Mouse (Mus musculus): ENCODE results near the gene Sorcs1. TPM values are rescaled to one million over a fixed set of nuclear protein-coding genes. Genes with fewer than 3 reads are reported as not detected.

The Sorcs1 gene
- polyA plus RNA-seq, 1 experiment from 2014 or later, result 0.49 TPM

- Histone ChIP-seq H3K4me3 (no peak overlapping the region), H3K27ac (replicated peaks) (no peak overlapping the region), H3K9me3 (no peaks in the 10 kb centered on the region), H3K36me3 (no peaks in the 10 kb centered on the region), H3K4me2 (no peak overlapping the region), H3K9ac (no peak overlapping the region), H3K27me3 (replicated peaks) (no peaks in the 10 kb centered on the region), H3K4me1 (no peaks in the 10 kb centered on the region)
- WGBS, result 57% methylated on average over 5 of the region's 5 CpGs
- no peak for ATAC-seq (ENCODE audit: extremely low read depth, insufficient number of reproducible peaks, low FRiP score, low TSS enrichment)
Measured at GRCm38 (mm10) chr19:50534031-50534430, 144.4 kb downstream of the Sorcs1 start.

GRCm38 (mm10) chr19:50527835-50528234 is 150.6 kb downstream of the Sorcs1 start:
- H3K4me2 ChIP-seq, result no peak overlapping the region
- no peak for ATAC-seq (ENCODE audit: extremely low read depth, insufficient number of reproducible peaks, low FRiP score, low TSS enrichment)
- no peaks in the 10 kb centered on the region for H3K27me3 ChIP-seq (replicated peaks)
- WGBS, result 77% methylated on average over 3 of the region's 3 CpGs
- H3K4me3 ChIP-seq, result no peak overlapping the region
- H3K4me1 ChIP-seq, result no peaks in the 10 kb centered on the region
- H3K9me3 ChIP-seq, result no peaks in the 10 kb centered on the region
- no peaks in the 10 kb centered on the region for H3K36me3 ChIP-seq
- no peak overlapping the region for H3K27ac ChIP-seq (replicated peaks)
- no peak overlapping the region for H3K9ac ChIP-seq

GRCm38 (mm10) chr19:50526094-50526493 is 152.4 kb downstream of the Sorcs1 start:
- WGBS, result 64% methylated on average over 8 of the region's 8 CpGs

GRCm38 (mm10) chr19:50521943-50522342 is 156.5 kb downstream of the Sorcs1 start:
- H3K9me3 ChIP-seq, result no peaks in the 10 kb centered on the region
- H3K27me3 ChIP-seq (replicated peaks), result no peaks in the 10 kb centered on the region
- no peak overlapping the region for H3K4me2 ChIP-seq
- H3K9ac ChIP-seq, result no peak overlapping the region
- H3K4me3 ChIP-seq, result no peak overlapping the region
- WGBS, result 57% methylated on average over 4 of the region's 4 CpGs
- H3K36me3 ChIP-seq, result no peaks in the 10 kb centered on the region
- H3K27ac ChIP-seq (replicated peaks), result no peak overlapping the region
- H3K4me1 ChIP-seq, result no peaks in the 10 kb centered on the region
- ATAC-seq (ENCODE audit: extremely low read depth, insufficient number of reproducible peaks, low FRiP score, low TSS enrichment), result no peak

More at GRCm38 (mm10) chr19:50526094-50526493, 152.4 kb downstream of the Sorcs1 start:
- Histone ChIP-seq H3K27ac (replicated peaks) (no peak overlapping the region), H3K4me2 (no peak overlapping the region), H3K36me3 (no peaks in the 10 kb centered on the region), H3K9ac (no peak overlapping the region), H3K27me3 (replicated peaks) (no peaks in the 10 kb centered on the region), H3K4me1 (no peaks in the 10 kb centered on the region), H3K9me3 (no peaks in the 10 kb centered on the region), H3K4me3 (no peak overlapping the region)
- ATAC-seq (ENCODE audit: extremely low read depth, insufficient number of reproducible peaks, low FRiP score, low TSS enrichment), result no peak

- ATAC-seq (ENCODE audit: extremely low read depth, insufficient number of reproducible peaks, low FRiP score, low TSS enrichment), result no peak
- Histone ChIP-seq H3K4me3 (no peak overlapping the region), H3K9me3 (no peaks in the 10 kb centered on the region), H3K4me1 (no peaks in the 10 kb centered on the region), H3K27ac (replicated peaks) (no peak overlapping the region), H3K9ac (no peak overlapping the region), H3K4me2 (no peak overlapping the region), H3K27me3 (replicated peaks) (no peaks in the 10 kb centered on the region), H3K36me3 (no peaks in the 10 kb centered on the region)
- WGBS, result 68% methylated on average over 10 of the region's 10 CpGs
Measured at GRCm38 (mm10) chr19:50515059-50515673, 163.3 kb downstream of the Sorcs1 start.

- no peak overlapping the region for H3K4me3 ChIP-seq
- no peaks in the 10 kb centered on the region for H3K27me3 ChIP-seq (replicated peaks)
- no peak overlapping the region for H3K27ac ChIP-seq (replicated peaks)
- ATAC-seq (ENCODE audit: extremely low read depth, insufficient number of reproducible peaks, low FRiP score, low TSS enrichment), result no peak
- H3K4me1 ChIP-seq, result no peaks in the 10 kb centered on the region
- WGBS, result 69% methylated on average over 8 of the region's 8 CpGs
- H3K9me3 ChIP-seq, result no peaks in the 10 kb centered on the region
- H3K9ac ChIP-seq, result no peak overlapping the region
- no peak overlapping the region for H3K4me2 ChIP-seq
- H3K36me3 ChIP-seq, result no peaks in the 10 kb centered on the region
Measured at GRCm38 (mm10) chr19:50514309-50514830, 164.1 kb downstream of the Sorcs1 start.

- no peak overlapping the region for H3K4me3 ChIP-seq
- WGBS, result 64% methylated on average over 1 of the region's 1 CpGs
- no peak overlapping the region for H3K27ac ChIP-seq (replicated peaks)
- no peaks in the 10 kb centered on the region for H3K27me3 ChIP-seq (replicated peaks)
- H3K9ac ChIP-seq, result no peak overlapping the region
- H3K9me3 ChIP-seq, result no peaks in the 10 kb centered on the region
- H3K4me2 ChIP-seq, result no peak overlapping the region
- no peaks in the 10 kb centered on the region for H3K36me3 ChIP-seq
- H3K4me1 ChIP-seq, result no peaks in the 10 kb centered on the region
- ATAC-seq (ENCODE audit: extremely low read depth, insufficient number of reproducible peaks, low FRiP score, low TSS enrichment), result no peak
Measured at GRCm38 (mm10) chr19:50502816-50503215, 175.6 kb downstream of the Sorcs1 start.

- no peaks in the 10 kb centered on the region for H3K9me3 ChIP-seq
- no peak for ATAC-seq (ENCODE audit: extremely low read depth, insufficient number of reproducible peaks, low FRiP score, low TSS enrichment)
- no peak overlapping the region for H3K4me3 ChIP-seq
- H3K27me3 ChIP-seq (replicated peaks), result no peaks in the 10 kb centered on the region
- H3K4me2 ChIP-seq, result no peak overlapping the region
- no peak overlapping the region for H3K9ac ChIP-seq
- no peak overlapping the region for H3K27ac ChIP-seq (replicated peaks)
- no peaks in the 10 kb centered on the region for H3K36me3 ChIP-seq
- no peaks in the 10 kb centered on the region for H3K4me1 ChIP-seq
- 87% methylated on average over 3 of the region's 3 CpGs for WGBS
Measured at GRCm38 (mm10) chr19:50491121-50491520, 187.3 kb downstream of the Sorcs1 start.

- WGBS, result 67% methylated on average over 2 of the region's 2 CpGs
- Histone ChIP-seq H3K36me3 (no peaks in the 10 kb centered on the region), H3K9ac (no peak overlapping the region), H3K4me3 (no peak overlapping the region), H3K4me2 (no peak overlapping the region), H3K4me1 (no peaks in the 10 kb centered on the region), H3K9me3 (no peaks in the 10 kb centered on the region), H3K27ac (replicated peaks) (no peak overlapping the region), H3K27me3 (replicated peaks) (no peaks in the 10 kb centered on the region)
- no peak for ATAC-seq (ENCODE audit: extremely low read depth, insufficient number of reproducible peaks, low FRiP score, low TSS enrichment)
Measured at GRCm38 (mm10) chr19:50490721-50491120, 187.7 kb downstream of the Sorcs1 start.

GRCm38 (mm10) chr19:50489786-50490185 is 188.7 kb downstream of the Sorcs1 start:
- Histone ChIP-seq H3K9me3 (no peaks in the 10 kb centered on the region), H3K4me2 (no peak overlapping the region), H3K27me3 (replicated peaks) (no peaks in the 10 kb centered on the region), H3K9ac (no peak overlapping the region), H3K27ac (replicated peaks) (no peak overlapping the region), H3K4me3 (no peak overlapping the region), H3K36me3 (no peaks in the 10 kb centered on the region), H3K4me1 (no peaks in the 10 kb centered on the region)
- no peak for ATAC-seq (ENCODE audit: extremely low read depth, insufficient number of reproducible peaks, low FRiP score, low TSS enrichment)
- WGBS, result 71% methylated on average over 3 of the region's 3 CpGs

- no peaks in the 10 kb centered on the region for H3K27me3 ChIP-seq (replicated peaks)
- H3K36me3 ChIP-seq, result no peaks in the 10 kb centered on the region
- H3K4me1 ChIP-seq, result no peaks in the 10 kb centered on the region
- H3K9ac ChIP-seq, result no peak overlapping the region
- no peak overlapping the region for H3K4me3 ChIP-seq
- ATAC-seq (ENCODE audit: extremely low read depth, insufficient number of reproducible peaks, low FRiP score, low TSS enrichment), result no peak
- peak overlapping the region; percentile 49; the same call in 1 of the 2 replicates for H3K4me2 ChIP-seq
- no peak overlapping the region for H3K27ac ChIP-seq (replicated peaks)
- no peaks in the 10 kb centered on the region for H3K9me3 ChIP-seq
- WGBS, result 48% methylated on average over 6 of the region's 6 CpGs
Measured at GRCm38 (mm10) chr19:50488421-50488820, 190.0 kb downstream of the Sorcs1 start.

- Histone ChIP-seq H3K27ac (replicated peaks) (no peak overlapping the region), H3K9me3 (no peaks in the 10 kb centered on the region), H3K36me3 (no peaks in the 10 kb centered on the region), H3K27me3 (replicated peaks) (no peaks in the 10 kb centered on the region), H3K4me2 (peak overlapping the region; percentile 49), H3K4me3 (peak overlapping the region; percentile 24; the same call in 1 of the 2 replicates), H3K4me1 (no peaks in the 10 kb centered on the region), H3K9ac (no peak overlapping the region)
- ATAC-seq (ENCODE audit: extremely low read depth, insufficient number of reproducible peaks, low FRiP score, low TSS enrichment), result no peak
- 30% methylated on average over 11 of the region's 11 CpGs for WGBS
Measured at GRCm38 (mm10) chr19:50487768-50488167, 190.7 kb downstream of the Sorcs1 start.

All from heart, embryonic 13.5 days (tissue).